Mouse (Mus musculus): Measurements from ENCODE around the gene Uncx.

DNA sequence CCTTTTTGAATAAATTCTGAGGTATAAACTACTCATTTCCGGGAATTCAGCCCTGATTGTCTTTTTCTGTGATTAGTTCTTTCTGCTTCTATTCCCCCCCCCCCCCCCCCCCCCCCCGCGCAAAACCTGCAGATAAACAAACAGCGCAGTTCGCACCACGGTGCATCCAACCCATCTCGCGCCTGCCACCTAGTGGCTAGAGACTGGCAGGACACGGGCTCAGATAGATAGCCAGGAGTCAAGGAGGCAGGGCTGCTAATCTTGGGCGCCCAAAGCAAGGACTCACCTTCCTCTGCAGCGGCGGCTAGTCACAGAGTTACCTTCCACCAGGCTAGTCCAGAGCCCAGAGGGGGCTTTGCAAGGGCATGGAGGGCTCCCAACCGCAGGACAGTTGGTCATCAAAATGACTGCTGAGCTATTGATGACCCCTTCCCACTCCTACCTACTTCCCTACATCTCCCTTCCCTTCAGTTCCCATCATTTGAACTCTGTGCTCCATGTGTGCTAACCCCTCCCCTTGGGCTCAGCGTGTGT lies 38.2 kb upstream of the Uncx start:
- TF ChIP-seq POLR2A (IDR thresholded peaks at IDR 0.05; ENCODE audit: low read depth, low read length) (no peak), CTCF (conservative IDR thresholded peaks at IDR 0.05 in 1 of 2, IDR thresholded peaks at IDR 0.05 in 1 of 2; ENCODE audit: low read depth in 2 of 2, low read length in 2 of 2) (peak in 1 of 2 experiments; percentile 79; a peak in 2 of 4 replicates), RAD21 (IDR thresholded peaks at IDR 0.05; ENCODE audit: low read depth, low read length) (peak; percentile 62), RCOR1 (conservative IDR thresholded peaks at IDR 0.05; ENCODE audit: low read depth, low read length) (no peak), ZNF384 (IDR thresholded peaks at IDR 0.05; ENCODE audit: low read depth, low read length) (no peak), GABPA (IDR thresholded peaks at IDR 0.05; ENCODE audit: insufficient replicate concordance, low read depth, low read length) (no peak), EP300 (IDR thresholded peaks at IDR 0.05; ENCODE audit: low read length) (no peak)

Data from CH12.LX (cell line).